Mouse (Mus musculus) layer of hippocampus, postnatal 25 days (tissue): ENCODE data around the gene Ano10. TPM values are rescaled to one million over a fixed set of nuclear protein-coding genes. Genes with fewer than 3 reads are reported as not detected.

Source experiments
- DNase-seq, 2 experiments: peaks; one replicate each; pipeline ENCODE4 v3.0.0; 2022; ENCODE audit warnings: mixed read lengths in 2 of 2, low spot score in 1 of 2; ENCODE audit errors: extremely low spot score in 1 of 2
- total RNA-seq, 2 experiments: library from RNA; stranded (reverse); gene quantifications; 2 replicates each; pipeline ENCODE4 v1.2.3; 2021

Ano10 gene
- total RNA-seq, 2 experiments from 2014 or later = 22.1 to 24.9 TPM

DNA sequence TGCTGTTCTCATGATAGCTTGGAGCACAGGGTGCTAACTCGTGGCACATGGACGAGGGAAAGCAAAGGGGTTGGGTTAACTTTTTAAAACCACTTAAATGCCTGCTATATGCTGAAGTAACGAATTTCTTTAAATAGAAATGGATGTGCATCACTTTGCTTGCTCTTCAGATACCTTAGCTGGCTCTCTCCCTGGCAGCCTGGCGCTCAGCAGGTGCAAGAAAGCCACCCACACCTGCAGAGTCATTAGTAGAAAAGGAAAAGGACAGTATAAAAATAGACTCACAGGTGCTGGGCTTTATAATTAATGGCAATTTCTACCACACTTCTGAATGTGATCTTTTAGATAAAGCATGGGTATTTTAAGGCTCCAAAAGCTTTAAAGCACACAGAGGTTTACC, 85.9 kb downstream of the Ano10 start:
- DNase-seq = no peak

GRCm38 (mm10) chr9:122205543-122206200, 88.6 kb downstream of the Ano10 start:
- no peak for DNase-seq

DNA sequence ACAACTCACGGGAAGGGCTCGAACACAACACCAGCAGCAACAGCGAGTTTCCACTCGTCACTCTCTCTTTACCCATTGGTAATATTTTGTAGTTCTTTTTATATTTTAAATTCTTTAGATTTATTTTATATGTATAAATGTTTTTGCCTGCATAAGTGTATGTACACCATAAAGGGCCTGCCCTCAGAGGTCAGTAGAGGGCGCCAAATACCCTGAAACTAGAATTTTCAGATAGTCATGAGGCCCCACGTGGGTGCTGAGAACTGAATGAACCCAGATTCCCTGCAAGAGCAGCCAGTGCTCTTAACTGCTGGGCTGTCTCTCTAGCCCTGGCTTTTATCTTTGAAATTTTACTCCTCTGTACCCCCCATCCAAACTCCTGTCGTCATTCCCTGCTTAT, 89.7 kb downstream of the Ano10 start:
- no peak for DNase-seq

DNA sequence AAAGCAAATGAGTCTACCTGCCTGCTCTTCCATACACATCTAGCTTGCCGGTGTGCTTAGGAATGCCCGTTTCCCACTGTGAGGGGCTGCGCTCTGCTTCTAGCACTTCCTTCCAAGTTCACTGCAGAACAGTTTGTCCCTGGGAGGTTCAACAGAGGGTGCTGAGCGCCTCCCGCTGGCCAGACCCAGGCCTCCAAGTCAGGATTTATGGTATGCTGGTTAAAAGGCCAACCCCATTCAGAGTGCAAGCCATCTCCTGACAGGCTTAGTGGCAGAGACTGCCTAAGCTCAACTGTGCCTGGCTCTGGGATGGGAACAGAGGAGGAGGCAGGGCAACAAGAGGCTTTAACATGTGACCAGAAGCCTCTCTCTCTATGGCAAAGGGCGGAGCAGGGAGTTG, 95.0 kb downstream of the Ano10 start:
- peak in 1 of 2 experiments; percentile 47 for DNase-seq

GRCm38 (mm10) chr9:122198621-122199020, 95.6 kb downstream of the Ano10 start:
- DNase-seq = no peak

DNA sequence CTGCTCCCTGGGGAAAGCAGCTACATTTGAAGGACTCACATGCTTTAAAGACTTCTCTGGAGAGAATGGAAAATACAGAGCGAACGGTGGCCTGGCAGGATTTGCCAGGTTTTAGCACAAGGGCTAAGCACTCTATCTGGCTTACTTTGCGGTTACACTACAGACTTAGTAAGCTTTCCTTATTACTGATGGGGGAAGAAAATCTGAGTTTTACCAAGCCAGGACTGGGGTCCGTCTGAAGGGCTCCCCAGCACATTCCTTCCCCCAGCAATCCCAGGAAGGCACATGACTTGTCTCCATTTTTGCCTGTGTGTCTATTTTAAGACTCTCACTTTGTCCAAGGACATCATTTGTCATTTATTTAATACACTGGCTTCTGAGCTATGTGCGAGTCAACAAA, 97.2 kb downstream of the Ano10 start:
- no peak for DNase-seq

DNA sequence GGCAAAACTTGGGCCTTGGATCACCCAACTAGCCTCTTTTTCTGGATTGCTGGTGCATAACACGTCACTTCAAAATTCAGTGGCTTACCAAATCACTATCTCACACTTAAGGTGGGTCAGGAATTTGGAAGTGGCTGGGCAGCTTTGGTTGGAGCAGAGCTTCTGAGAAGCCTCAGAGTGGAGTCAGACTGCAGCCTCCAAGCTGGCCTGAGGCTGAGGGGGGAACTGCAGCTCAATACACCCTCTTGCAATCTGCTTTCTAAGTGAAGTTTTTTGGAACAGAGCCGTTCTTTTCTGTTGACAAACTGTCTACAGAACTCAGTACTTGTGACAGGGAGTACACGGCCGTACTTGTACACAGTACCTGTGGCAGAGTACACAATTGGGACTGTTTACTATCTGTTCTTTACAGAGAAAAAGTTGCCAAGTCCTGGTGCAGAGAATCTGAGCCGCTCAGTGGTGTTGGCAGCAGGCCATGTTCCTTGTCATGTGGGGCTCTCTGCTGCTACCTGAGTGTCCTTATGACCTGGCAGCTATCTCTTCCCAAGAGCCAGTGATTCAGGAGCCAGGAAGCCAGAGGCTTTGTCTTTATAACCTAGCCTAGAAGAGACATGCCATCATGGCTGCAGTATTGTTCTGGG, 99.1 kb downstream of the Ano10 start:
- DNase-seq = no peak

GRCm38 (mm10) chr9:122193823-122194222, 100.4 kb downstream of the Ano10 start:
- no peak for DNase-seq

DNA sequence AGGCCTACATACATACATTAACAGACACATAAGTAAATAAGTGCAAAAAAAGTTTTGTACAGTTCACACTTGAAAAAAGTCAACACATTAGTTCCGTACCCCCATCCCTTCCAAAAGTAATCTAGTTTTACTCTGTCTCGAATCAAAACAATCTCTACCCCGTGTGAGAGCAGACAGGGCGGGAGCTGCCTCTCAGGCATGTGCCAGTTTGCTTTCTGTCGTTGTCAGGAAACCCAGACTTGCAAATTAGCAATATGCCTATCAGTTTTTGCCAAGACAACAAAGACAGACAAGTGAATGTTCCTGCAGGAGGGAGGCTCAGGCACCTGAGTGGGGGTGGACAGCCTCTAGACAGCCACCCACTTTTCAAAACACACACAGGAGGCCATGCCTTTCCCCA, 100.9 kb downstream of the Ano10 start:
- DNase-seq = no peak

DNA sequence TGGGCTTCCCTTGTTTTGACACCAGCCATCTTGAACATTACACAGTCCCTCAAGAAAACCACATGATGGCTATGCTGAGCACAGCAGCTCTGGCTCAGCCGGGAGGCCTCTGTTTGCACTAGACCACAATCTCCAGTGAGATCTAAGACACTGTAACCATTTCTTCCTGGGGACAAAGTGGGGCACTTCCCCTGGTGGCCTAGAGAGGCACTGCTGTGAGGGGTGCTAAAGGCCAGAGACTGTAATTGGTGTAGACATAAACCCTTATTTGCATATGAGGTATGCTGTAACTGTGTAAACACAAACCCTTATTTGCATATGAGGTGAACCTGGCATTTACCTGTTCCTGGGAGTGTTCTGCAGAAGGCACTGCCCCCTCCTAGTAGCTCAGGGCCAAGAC, 105.5 kb downstream of the Ano10 start:
- no peak for DNase-seq

DNA sequence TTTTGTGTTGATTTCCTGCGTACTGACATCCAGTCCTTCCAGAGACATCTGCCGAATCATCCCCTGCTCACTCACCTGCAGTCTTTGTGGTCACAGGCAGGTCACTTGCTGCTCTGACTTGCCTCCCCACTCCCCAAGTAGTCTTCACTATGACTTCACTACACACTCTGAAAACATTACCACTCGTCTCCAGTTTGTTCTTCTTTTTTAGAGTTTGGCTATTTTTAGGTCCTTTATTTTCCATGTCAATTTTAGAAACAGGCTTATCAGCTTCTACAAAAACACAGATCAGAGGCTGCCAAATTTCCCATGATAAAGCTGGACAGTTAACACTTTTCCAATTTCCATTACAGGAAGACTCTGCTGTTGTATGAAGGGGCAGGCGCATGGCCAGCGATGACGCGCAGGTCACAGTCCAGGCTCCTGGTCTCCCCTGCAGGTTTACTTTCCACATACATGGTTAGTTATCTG, 106.7 kb downstream of the Ano10 start:
- DNase-seq = no peak

DNA sequence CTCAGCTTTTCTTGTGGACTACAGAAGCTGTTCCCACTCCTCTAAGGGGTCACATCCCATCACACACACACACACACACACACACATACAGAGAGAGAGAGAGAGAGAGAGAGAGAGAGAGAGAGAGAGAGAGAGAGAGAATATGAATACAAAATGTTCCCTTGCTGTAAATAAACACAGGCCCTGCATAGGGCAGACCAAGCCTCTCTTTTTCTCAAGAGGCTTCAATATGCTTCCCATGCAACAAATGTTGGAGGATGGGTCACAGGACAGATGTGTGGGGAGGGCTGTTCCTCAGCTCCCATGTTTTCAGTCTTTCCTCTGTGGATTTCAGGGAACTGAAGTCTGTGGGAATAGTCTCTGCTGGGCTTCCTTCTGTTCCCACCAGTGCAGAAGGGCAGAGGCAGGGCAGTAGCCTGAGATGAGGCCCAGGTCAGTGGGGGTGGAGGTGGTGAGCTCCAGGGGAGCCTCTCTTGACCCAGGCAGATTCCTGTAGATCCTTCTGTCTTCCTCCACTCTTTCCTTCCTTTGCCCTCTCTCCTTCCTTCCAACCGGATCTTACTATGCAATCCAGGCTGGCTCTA, 107.5 kb downstream of the Ano10 start:
- DNase-seq = no peak

DNA sequence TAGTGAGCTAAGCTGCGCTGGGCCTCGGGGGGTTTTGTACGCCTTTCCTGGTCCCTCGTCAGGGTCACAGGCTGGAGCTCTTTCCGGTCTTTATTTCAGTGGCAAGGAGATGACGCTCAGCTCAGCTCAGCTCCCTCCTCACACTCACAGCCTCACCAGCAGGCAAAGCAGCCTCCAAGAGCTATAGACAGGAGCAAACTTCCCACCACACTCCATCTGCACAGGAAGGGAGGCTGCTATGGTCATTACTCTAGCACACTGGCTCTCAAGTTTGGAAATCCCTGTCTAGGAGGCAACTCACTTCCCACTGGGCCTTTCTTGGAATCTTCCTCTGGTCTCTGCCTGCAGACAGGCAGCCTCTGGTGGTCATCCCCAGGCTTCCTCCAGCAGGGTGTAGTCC, 108.3 kb downstream of the Ano10 start:
- DNase-seq = no peak

GRCm38 (mm10) chr9:122185061-122185460, 109.2 kb downstream of the Ano10 start:
- DNase-seq = peak; percentile 50 to 80

DNA sequence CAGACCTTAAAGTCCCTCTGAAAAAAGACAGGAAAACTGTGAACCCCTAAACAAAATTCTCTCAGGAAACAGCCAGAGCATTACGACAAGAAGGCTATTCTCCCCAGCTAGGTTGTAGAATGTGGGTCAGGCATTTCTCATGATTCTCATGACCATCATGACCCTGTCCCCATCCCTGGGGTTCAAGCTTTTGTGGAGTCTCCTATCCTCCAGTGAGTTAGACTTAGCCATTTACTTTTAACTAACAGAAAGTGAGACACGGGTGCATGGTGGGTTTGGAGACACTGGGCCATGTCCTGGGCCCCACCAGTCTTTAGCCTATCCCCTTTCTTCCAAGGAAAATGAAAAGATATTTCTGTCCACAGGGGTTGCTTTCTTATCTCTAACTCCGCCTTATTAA, 109.9 kb downstream of the Ano10 start:
- no peak for DNase-seq

DNA sequence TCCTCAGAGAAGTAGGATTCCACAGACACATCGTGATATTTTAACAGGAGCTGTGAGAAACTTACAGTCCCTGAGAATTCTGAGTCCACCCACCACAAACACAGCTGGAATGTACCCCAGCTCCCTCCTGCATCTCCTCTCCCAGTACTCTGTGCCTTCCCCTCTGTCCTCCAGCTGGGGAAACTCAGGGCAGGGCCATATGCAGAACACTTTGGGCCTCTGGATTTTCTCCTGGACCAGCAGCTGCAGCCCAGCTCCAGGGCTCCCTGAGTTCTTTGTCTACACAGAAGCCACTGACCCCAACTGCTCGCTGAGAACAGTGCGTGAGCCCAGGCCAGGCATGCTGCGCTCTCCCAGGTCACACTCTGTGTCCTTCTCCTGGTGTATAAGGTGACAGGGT, 111.1 kb downstream of the Ano10 start:
- DNase-seq = no peak

DNA sequence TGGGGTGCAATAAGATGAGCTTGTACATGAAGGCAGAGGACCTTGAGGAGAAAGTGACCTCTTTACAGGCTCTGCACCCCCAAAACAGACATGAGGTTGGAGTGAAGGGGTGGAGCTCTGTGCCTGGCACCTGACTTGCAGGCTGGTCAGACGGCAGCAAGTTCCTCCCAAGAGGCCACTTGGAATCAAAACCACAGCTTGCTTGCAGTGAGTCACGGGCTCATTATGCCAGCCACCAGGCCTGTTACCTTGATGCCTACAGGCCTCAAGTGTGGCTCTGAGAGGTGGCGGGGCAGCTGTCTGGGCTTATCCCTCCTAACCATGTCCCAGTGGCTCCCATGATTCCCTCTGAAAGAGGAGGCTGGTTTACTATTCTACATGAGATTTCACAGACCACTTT, 114.1 kb downstream of the Ano10 start:
- no peak for DNase-seq

DNA sequence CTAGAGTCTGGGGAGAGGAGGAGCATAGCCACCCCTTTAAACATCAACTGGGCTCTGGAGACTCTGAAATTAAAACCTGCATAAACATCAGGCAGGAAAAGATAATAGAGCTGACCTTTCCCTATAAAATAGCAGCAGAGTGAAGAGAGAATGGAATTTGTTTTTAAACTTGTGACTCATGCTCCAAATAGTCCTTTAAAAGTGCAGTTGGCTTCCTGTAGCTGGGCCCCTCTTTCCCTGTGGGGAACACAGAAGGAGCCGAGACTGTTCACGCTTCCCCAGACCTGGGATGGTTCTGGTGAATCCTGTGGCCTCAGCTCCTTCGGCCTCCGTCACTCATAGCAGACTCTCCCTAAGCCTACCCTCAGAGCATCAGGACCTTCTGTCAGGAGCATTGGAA, 115.8 kb downstream of the Ano10 start:
- no peak for DNase-seq

- DNase-seq = no peak
Measured at GRCm38 (mm10) chr9:122177256-122178220, 116.7 kb downstream of the Ano10 start.

DNA sequence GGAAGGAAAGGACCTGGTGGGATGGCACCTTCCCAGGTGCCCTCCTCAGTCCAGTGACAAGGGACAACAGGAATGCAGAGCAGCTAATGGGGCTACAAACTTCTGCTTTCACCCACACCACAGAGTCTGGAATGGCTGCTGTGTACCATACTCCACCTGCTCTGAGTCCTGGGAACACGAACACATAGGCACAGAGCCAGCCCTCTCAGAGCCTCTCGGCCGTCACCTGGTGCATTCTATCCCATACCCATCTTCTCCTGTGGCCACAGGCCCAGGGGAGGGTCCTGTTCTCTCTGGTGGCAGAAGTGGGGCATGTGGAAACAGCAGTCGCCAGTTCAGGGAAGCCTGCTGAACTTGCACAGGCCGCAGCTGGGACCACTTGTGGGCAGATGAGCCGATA, 119.5 kb downstream of the Ano10 start:
- no peak for DNase-seq
